Mouse (Mus musculus): ENCODE measurements around the gene Tra2b.
"Not testable (repeated sequence)": the region's sequence is repeated elsewhere in the genome, so short reads cannot be mapped to it uniquely, and the experiment has no call there.

Tra2b gene

DNA sequence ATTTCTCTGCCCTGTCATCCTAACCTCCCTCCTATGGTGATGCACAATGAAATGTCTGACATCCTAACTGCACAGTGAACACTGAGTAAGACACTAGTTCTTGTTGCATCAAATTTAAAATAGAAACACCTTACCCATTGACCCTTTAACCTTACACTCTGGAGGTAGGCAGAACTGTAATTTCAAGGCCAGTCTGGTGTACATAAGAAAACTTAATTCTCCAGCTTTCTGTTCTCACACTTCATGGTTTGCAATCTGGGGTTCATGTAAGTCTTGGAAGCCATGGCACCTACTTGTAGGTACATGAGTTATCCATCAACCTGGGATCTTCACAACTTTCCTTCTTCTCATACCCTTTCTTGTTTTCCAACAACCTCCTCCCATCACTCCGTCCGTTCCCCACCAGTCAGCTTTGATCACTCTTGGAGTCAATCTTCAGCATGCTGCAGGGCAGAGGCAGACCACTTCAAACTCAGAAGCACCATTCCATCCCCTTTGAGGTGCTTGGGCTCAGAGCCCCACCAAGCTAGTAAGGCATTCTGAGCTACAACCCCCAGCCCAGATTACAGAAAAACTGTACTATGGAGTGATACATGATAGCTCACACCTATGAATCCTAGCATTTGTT is 23.5 kb downstream of the Tra2b start:
- DNase-seq (ENCODE audit: low read depth), result no peak

DNA sequence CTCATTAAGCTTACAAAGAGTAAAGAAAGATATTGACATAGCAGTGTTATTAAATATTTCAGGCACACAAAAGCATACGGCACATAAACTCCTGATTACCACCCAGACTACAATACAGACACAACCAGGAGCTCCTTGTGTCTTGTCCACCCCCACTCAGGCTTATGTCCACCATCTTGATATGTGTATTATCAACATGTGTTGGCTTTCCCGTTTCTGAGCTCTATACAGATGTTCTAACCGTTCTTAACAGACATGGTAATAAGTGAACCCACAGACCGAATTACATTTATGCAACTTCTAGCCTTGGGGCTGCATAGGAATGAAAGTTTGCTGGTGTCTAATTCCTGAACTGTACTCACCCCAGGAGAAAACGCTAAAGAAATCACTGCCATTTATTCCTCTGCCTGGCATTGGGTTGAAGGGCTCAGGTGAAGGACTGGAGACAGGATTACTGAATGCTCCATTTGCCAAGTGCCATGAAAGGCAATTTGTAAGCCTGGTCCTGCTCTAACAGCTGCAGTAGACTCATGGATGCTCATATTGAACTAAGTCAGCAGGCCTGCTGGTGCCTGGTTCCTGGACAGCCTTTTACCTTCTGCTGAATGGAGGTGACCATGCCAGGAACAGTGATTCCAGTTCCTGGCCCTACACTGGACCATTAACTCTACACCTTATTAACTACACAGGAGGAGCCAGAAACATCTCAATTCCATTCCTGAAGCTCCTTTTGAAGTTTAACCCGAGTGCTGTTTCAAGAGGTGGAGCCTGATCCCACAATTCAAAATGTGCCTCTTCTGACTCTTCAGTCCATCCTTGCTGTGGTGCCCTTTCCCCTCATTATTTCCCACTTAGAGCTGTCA is 24.2 kb downstream of the Tra2b start:
- DNase-seq (ENCODE audit: low read depth), result no peak

DNA sequence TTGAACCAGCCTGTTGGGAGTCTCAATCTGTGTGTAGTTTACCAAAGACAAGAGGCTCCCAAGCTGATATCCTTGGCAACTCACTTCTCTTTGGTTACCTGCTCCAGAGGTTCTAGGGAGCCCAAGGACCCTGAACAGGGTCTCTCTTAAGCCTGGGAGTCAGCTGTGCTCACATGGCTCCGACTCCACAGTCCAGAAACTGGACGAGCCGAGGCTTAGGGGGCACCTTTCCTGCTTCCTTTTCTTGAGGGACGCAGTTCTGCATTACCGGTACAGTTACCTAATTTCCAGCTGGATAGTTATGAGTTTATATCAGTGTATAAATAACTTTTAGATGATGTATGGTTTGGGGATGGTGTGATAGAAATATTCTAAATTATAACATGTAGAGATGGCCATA is 24.9 kb downstream of the Tra2b start:
- DNase-seq (ENCODE audit: low read depth), result no peak

DNA sequence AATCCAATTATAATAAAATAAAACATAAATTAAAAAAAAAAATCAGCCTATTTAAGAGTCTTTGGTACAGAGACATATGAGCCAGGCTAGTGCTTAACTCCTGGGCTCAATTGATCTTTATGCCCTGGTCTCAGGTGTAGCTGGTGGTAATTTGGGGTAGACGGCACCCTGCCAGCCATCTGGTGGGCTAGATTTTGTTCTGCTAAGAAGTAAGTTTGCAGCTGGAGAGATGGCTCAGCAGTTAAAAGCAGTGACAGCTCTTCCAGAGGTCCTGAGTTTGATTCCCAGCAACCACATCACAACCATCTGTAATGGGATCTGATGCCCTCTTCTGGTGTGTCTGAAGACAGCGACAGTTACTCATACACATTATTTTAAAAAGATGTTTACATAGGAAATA is 25.8 kb downstream of the Tra2b start:
- no peak for DNase-seq (ENCODE audit: low read depth)

DNA sequence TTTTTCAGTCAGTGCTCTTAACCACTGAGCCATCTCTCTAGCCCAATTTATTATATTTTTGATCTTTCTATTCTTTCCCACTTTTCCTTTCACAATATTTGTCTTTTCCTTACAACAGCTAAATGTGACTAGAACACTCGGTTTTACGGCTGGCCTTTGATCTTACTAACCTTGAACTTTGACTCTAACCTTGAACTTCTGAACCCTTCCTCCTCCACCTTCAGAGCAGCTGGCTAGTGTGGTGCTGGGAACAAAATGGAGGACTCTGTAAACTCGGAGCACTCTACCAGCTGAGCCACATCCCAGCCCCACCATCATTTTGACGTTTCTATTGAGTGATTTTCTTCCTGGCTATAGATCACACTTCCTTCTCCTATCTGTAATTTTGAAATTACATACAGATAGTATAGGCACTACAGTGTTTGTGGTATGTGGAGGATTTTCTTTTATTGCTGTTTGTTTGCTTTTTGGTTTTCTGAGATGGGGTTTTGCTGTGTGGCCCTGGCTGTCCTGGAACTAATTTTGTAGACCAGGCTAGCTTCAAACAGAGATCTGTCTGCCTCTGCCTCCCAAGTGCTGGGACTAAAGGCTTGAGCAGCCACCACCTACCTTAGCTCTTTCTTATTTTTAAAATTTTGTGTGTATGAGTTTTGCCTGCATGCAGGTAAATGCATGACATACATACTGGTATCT is 26.7 kb downstream of the Tra2b start:
- no peak for DNase-seq (ENCODE audit: low read depth)

DNA sequence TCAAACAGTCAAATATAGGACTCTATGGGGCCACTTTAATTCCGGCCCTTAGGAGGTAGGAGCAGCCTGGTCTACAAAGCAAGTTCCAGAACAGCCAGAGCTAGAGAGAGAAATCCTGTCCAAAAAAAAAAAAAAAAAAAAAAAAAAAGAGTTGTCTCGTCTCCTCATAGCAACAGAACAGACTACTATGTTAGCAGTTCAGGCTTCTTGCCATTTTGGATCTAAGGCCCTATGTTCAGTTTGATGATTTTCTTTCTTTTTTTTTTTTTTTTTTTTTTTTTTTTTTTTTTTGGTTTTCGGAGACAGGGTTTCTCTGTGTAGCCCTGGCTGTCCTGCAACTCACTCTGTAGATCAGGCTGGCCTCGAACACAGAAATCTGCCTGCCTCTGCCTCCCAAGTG is 27.4 kb downstream of the Tra2b start:
- DNase-seq (ENCODE audit: low read depth), result not testable (repeated sequence)

DNA sequence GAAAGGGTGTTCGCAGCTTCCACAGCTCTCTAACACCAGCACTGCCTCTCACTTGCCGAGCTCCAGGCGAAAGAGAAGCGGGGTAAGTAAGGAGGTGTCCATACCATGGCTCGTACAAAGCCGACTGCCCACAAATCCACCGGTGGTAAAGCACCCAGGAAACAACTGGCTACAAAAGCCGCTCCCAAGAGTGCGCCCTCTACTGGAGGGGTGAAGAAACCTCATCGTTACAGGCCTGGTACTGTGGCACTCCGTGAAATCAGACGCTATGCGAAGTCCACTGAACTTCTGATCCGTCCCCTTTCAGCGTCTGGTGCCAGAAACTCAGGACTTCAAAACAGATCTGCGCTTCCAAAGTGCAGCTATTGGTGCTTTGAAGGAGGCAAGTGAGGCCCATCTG is 29.0 kb downstream of the Tra2b start:
- DNase-seq (ENCODE audit: low read depth), result no peak

DNA sequence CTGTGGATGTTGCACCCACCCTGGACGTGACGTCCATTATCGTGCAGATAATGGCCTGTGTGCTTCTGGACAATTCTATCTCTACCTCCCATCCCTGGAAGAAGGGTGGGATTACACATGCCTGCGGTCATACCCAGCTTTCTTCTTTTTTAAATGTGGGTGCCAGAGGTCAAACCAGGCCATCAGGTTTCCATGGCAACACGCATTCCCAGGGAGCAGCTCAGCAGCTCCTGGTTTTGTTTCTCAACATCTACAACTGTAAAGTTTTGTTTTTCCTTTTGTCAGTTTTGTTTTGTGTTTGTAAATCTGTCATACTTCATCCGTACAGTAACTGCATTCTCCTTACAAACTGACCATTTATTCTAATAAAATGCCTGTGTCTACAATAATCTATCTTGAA is 31.3 kb downstream of the Tra2b start:
- DNase-seq (ENCODE audit: low read depth), result no peak

DNA sequence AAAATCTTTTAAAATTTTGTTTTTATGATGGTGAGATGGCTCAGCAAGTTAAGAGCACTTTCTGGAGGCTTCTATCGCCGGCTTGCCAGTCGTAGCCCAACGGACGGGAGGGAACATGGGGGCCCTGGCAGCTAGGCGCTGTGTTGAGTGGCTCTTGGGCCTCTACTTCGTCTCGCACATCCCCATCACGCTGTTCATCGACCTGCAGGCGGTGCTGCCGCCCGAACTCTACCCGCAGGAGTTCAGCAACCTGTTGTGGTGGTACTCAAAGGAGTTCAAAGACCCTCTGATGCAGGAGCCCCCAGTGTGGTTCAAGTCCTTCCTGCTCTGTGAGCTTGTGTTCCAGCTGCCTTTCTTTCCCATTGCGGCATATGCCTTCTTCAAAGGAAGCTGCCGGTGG is 35.5 kb downstream of the Tra2b start:
- DNase-seq (ENCODE audit: low read depth), result not testable (repeated sequence)

DNA sequence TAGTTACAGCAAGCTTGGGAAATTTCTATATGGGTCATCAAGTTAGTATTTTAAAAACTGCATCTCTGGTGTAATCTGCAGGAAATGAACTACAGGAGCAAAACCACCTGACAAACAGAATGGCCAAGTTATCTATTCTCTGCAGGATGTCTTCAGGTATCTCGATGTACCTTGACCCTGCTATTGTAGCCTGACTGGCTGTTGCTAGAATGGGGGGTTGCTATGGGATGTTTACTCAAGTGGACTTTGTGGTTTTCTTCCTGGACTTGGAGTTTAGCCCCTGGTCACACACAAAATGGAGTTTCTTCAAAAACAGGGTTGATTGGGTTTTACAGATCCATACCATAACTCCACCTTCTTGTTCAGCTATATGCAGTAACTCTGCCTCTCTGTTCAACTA is 62.3 kb downstream of the Tra2b start:
- DNase-seq (ENCODE audit: low read depth), result no peak

DNA sequence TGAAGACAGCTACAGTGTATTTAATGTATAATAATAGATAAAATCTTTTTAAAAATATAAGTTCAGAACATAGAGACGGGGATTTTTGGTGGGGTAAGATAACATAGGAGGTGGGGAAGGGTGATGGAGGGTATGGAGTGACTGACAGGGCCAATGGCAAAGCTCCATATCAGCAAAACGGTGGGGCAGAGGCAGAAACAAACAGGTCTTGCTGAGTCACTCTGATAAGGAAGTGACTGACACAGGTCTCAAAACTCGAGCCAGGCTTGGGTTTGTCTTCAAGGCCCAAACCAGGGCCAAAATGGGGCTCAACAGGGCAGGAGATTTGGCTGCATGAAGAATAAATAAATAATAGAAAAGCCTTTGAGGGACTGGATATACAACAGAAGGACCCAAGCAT is 63.9 kb downstream of the Tra2b start:
- DNase-seq (ENCODE audit: low read depth), result no peak

DNA sequence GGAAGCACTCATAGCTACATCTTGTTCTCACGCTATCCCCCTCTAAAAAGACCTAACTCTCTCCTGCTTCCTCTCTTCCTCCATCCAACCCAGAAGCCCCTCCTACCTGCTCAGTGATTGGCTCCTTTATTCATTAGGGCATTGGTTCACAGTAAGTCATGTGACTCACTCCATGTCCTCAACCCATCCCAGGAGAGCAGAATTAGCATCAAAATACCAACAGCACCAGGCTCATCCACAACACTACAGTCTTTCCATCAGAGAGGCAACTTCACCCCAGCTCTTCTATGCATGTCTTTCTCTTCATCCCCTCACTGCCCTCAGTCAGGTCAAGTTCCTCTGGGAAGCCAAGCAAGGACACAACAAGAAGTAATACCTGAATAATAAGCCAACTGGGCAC is 65.3 kb downstream of the Tra2b start:
- no peak for DNase-seq (ENCODE audit: low read depth)
